Mouse (Mus musculus): ENCODE data around the gene Fbxo31. TPM values are rescaled to one million over a fixed set of nuclear protein-coding genes. Genes with fewer than 3 reads are reported as not detected.

Fbxo31 gene
- polyA plus RNA-seq, 1 experiment: 16.2 TPM

DNA sequence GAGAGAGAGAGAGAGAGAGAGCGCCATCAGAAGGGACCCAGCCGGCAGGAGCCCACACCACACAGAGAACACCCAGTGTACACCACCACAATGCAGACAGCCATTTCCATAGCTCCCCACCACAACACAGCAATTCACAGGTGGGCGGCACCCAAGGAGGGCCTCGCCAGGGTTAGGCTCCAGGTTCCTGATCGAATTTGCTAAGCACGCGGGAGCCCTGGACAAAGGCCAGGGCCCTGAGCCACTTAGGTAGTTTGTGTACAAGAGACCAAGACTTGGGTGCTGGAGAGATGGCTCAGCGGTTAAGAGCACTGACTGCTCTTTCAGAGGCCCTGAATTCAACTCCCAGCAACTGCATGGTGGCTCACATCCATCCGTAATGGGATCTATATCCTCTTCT is 26.1 kb downstream of the Fbxo31 start:
- DNase-seq: no peak
- Histone ChIP-seq H3K4me3 (ENCODE audit: insufficient read depth, low read depth, low read length) (no peak overlapping the region), H3K27ac (ENCODE audit: insufficient read depth, low read depth, low read length) (no peak overlapping the region), H3K27me3 (replicated peaks; ENCODE audit: control insufficient read depth, insufficient read depth, low read length) (no peaks in the 10 kb centered on the region), H3K36me3 (ENCODE audit: control insufficient read depth, insufficient read depth, low read length) (no peaks in the 10 kb centered on the region), H3K4me1 (ENCODE audit: control insufficient read depth, insufficient read depth, low read length) (no peaks in the 10 kb centered on the region)
- WGBS: 88% methylated on average over 9 of the region's 9 CpGs
- TF ChIP-seq POLR2A (IDR thresholded peaks at IDR 0.05; ENCODE audit: low read depth, low read length): no peak

- DNase-seq: no peak
- H3K27me3 ChIP-seq (replicated peaks; ENCODE audit: control insufficient read depth, insufficient read depth, low read length): no peaks in the 10 kb centered on the region
- TF ChIP-seq POLR2A (IDR thresholded peaks at IDR 0.05; ENCODE audit: low read depth, low read length) (no peak), CTCF (conservative IDR thresholded peaks at IDR 0.05; ENCODE audit: insufficient read depth, insufficient read length, low read depth, low read length) (no peak)
- 72% methylated on average over 24 of the region's 24 CpGs for WGBS
- no peak overlapping the region for H3K27ac ChIP-seq (ENCODE audit: insufficient read depth, low read depth, low read length)
- H3K36me3 ChIP-seq (ENCODE audit: control insufficient read depth, insufficient read depth, low read length): no peaks in the 10 kb centered on the region
- no peaks in the 10 kb centered on the region for H3K4me1 ChIP-seq (ENCODE audit: control insufficient read depth, insufficient read depth, low read length)
- H3K4me3 ChIP-seq (ENCODE audit: insufficient read depth, low read depth, low read length): no peak overlapping the region
Measured at GRCm38 (mm10) chr8:121551065-121551985, 27.3 kb downstream of the Fbxo31 start.

DNA sequence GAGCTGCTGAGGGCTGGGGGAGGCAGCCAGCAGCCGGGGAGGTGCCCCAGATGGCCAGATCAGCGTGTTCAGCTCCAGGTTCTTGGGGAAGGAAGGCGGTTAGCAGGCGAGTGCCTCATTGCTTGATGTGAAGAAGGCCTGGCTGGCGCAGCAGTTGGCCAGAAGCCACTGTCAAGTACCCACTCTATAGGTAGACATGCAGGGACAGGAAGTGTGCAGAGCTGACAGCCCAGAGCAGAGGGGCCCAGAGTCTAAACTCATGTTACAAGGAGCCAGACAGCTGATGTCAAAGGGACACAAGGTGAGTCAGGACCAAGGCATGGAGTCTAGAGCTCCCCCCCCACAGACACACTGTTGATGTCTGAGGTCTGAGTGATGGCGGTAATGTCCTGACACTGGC is 28.6 kb downstream of the Fbxo31 start:
- no peak for DNase-seq
- Histone ChIP-seq H3K36me3 (ENCODE audit: control insufficient read depth, insufficient read depth, low read length) (no peaks in the 10 kb centered on the region), H3K27me3 (replicated peaks; ENCODE audit: control insufficient read depth, insufficient read depth, low read length) (no peaks in the 10 kb centered on the region), H3K4me3 (ENCODE audit: insufficient read depth, low read depth, low read length) (no peak overlapping the region), H3K27ac (ENCODE audit: insufficient read depth, low read depth, low read length) (no peak overlapping the region), H3K4me1 (ENCODE audit: control insufficient read depth, insufficient read depth, low read length) (no peaks in the 10 kb centered on the region)
- no peak for TF ChIP-seq POLR2A (IDR thresholded peaks at IDR 0.05; ENCODE audit: low read depth, low read length)
- TF ChIP-seq CTCF (conservative IDR thresholded peaks at IDR 0.05; ENCODE audit: insufficient read depth, insufficient read length, low read depth, low read length): no peak
- 78% methylated on average over 6 of the region's 6 CpGs for WGBS

DNA sequence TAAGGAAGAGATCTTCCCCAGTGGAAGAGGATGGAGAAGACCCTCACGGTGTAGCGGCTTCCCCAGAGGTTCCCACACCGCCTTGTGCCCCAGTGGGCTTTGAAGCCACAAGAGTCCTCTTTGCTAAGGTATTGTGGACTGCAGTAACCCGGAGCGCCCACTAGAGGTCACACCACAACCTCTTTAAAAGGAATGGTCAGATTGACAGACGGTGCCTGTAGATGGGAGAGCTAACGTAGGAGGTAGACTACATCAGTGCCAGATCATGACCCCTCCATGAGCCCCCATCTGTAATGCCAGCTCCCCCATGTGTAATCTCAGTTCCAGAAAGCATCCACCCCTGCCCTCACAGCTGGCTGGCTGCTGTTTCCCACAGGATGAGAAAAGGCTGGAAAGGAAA is 31.5 kb downstream of the Fbxo31 start:
- DNase-seq: peak; percentile 73
- no peaks in the 10 kb centered on the region for H3K36me3 ChIP-seq (ENCODE audit: control insufficient read depth, insufficient read depth, low read length)
- H3K4me3 ChIP-seq (ENCODE audit: insufficient read depth, low read depth, low read length): no peak overlapping the region
- H3K27ac ChIP-seq (ENCODE audit: insufficient read depth, low read depth, low read length): no peak overlapping the region
- TF ChIP-seq CTCF (conservative IDR thresholded peaks at IDR 0.05; ENCODE audit: insufficient read depth, insufficient read length, low read depth, low read length) (peak; percentile 89), POLR2A (IDR thresholded peaks at IDR 0.05; ENCODE audit: low read depth, low read length) (no peak)
- no peaks in the 10 kb centered on the region for H3K4me1 ChIP-seq (ENCODE audit: control insufficient read depth, insufficient read depth, low read length)
- 7% methylated on average over 7 of the region's 7 CpGs for WGBS
- H3K27me3 ChIP-seq (replicated peaks; ENCODE audit: control insufficient read depth, insufficient read depth, low read length): no peaks in the 10 kb centered on the region

- no peaks in the 10 kb centered on the region for H3K27me3 ChIP-seq (replicated peaks; ENCODE audit: control insufficient read depth, insufficient read depth, low read length)
- 73% methylated on average over 11 of the region's 11 CpGs for WGBS
- no peak for DNase-seq
- no peak overlapping the region for H3K27ac ChIP-seq (ENCODE audit: insufficient read depth, low read depth, low read length)
- no peak overlapping the region for H3K4me3 ChIP-seq (ENCODE audit: insufficient read depth, low read depth, low read length)
- no peaks in the 10 kb centered on the region for H3K4me1 ChIP-seq (ENCODE audit: control insufficient read depth, insufficient read depth, low read length)
- no peaks in the 10 kb centered on the region for H3K36me3 ChIP-seq (ENCODE audit: control insufficient read depth, insufficient read depth, low read length)
- no peak for TF ChIP-seq CTCF (conservative IDR thresholded peaks at IDR 0.05; ENCODE audit: insufficient read depth, insufficient read length, low read depth, low read length)
- TF ChIP-seq POLR2A (IDR thresholded peaks at IDR 0.05; ENCODE audit: low read depth, low read length): no peak
Measured at GRCm38 (mm10) chr8:121544936-121545335, 33.7 kb downstream of the Fbxo31 start.

- Histone ChIP-seq H3K27me3 (replicated peaks; ENCODE audit: control insufficient read depth, insufficient read depth, low read length) (no peaks in the 10 kb centered on the region), H3K4me1 (ENCODE audit: control insufficient read depth, insufficient read depth, low read length) (no peaks in the 10 kb centered on the region), H3K36me3 (ENCODE audit: control insufficient read depth, insufficient read depth, low read length) (no peaks in the 10 kb centered on the region), H3K4me3 (ENCODE audit: insufficient read depth, low read depth, low read length) (no peak within 1 kb of the TSS), H3K27ac (ENCODE audit: insufficient read depth, low read depth, low read length) (no peak within 1 kb of the TSS)
- WGBS: 81% methylated on average over 12 of the region's 12 CpGs
- TF ChIP-seq CTCF (conservative IDR thresholded peaks at IDR 0.05; ENCODE audit: insufficient read depth, insufficient read length, low read depth, low read length) (no peak), POLR2A (IDR thresholded peaks at IDR 0.05; ENCODE audit: low read depth, low read length) (no peak)
- DNase-seq: no peak
Measured at GRCm38 (mm10) chr8:121544276-121544785, 34.3 kb downstream of the Fbxo31 start, which contains the start of gene 1700018B08Rik. 1700018B08Rik (minus strand) TSS chr8:121544320.

GRCm38 (mm10) chr8:121542901-121543300 is 35.7 kb downstream of the Fbxo31 start:
- no peaks in the 10 kb centered on the region for H3K4me1 ChIP-seq (ENCODE audit: control insufficient read depth, insufficient read depth, low read length)
- TF ChIP-seq POLR2A (IDR thresholded peaks at IDR 0.05; ENCODE audit: low read depth, low read length) (no peak), CTCF (conservative IDR thresholded peaks at IDR 0.05; ENCODE audit: insufficient read depth, insufficient read length, low read depth, low read length) (no peak)
- no peak overlapping the region for H3K4me3 ChIP-seq (ENCODE audit: insufficient read depth, low read depth, low read length)
- no peak overlapping the region for H3K27ac ChIP-seq (ENCODE audit: insufficient read depth, low read depth, low read length)
- WGBS: 62% methylated on average over 13 of the region's 13 CpGs
- no peaks in the 10 kb centered on the region for H3K27me3 ChIP-seq (replicated peaks; ENCODE audit: control insufficient read depth, insufficient read depth, low read length)
- H3K36me3 ChIP-seq (ENCODE audit: control insufficient read depth, insufficient read depth, low read length): no peaks in the 10 kb centered on the region
- DNase-seq: no peak
